ENCODE assay signal across 9 mouse cellular contexts in the genomic region with DNA sequence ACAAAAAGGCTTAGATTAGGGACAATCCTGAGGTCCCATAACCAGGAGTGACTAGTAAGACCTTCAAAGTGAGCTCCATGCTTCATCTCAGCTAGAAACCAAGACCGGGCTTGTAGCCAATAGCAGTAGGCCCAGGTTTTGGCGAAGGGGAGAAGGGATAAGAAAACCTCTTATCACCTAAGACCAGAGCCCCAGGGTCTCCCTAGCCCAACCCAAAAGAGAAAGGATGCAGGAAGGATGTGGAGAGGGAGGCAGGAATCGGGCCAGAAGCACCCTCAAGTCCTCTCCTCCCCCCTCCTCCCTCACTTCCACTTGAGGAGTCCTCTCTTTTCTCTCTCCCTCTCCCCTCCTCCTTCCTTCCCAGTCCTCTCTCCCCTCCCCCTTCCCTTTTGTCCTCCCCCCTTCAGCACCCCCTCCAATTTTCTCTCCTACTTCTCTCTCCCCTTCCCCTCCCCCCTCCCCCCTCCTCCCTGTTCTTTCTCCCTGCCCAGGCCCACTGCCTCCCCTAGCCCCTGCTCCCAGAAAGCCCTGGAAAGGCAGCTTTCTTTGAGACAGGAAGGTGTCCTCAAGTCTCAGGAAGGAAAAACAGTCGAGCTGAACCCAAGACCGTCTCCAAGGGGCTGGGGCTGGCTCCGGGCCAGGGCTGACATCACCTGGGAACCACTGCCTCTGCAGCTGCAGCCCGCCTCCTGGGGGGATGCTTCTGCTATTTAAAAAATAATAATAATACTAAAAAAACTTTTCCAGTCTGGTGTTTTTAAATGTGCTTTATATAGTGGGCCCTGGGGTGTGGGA. TPM values are rescaled to one million over a fixed set of nuclear protein-coding genes. Genes with fewer than 3 reads are reported as not detected.
A peak's percentile ranks its signal among the peaks of the same experiment; 100 is the strongest.
DNase-seq lines count a peak whose midpoint lies in the region; ATAC-seq and TF ChIP-seq lines count a peak whose summit lies in the region.
"Had no signal": no experiment of that assay in that cellular context is flagged by ENCODE, and none has a peak within 500 bp of the region (broad histone marks: within the 10 kb centered on the region; RNA-seq: fewer than 3 reads in every experiment).

No protein-coding gene starts in this region.

- ATAC-seq in neural tube, embryonic 13.5 days (ENCODE audit: low read depth), result no peak
- ATAC-seq in neural tube, embryonic 15.5 days (ENCODE audit: low FRiP score), result no peak
- ATAC-seq in embryonic facial prominence, embryonic 15.5 days (ENCODE audit: insufficient number of reproducible peaks, low FRiP score, low TSS enrichment, low read depth), result peak; percentile 57; the same call in 1 of the 2 replicates
- ATAC-seq in midbrain, postnatal 0 days (ENCODE audit: low FRiP score), result no peak
- ATAC-seq in forebrain, embryonic 15.5 days (replicated peaks), result no peak

- H3K27ac ChIP-seq in neural tube, embryonic 13.5 days (replicated peaks), result 0 out of 2 replicates have a peak overlapping the region, but pooled peaks have one; percentile 13
- H3K27ac ChIP-seq in neural tube, embryonic 15.5 days (replicated peaks), result no peak overlapping the region
- H3K27ac ChIP-seq in embryonic facial prominence, embryonic 15.5 days (replicated peaks), result no peak overlapping the region
- H3K27ac ChIP-seq in midbrain, postnatal 0 days (ENCODE audit: low read depth, low read length), result no peak overlapping the region
- no peak overlapping the region for H3K27ac ChIP-seq in forebrain, embryonic 15.5 days (replicated peaks)

- H3K9ac ChIP-seq in neural tube, embryonic 13.5 days, result no peak overlapping the region
- H3K9ac ChIP-seq in neural tube, embryonic 15.5 days (replicated peaks), result no peak overlapping the region
- H3K9ac ChIP-seq in embryonic facial prominence, embryonic 15.5 days, result no peak overlapping the region
- no peak overlapping the region for H3K9ac ChIP-seq in midbrain, postnatal 0 days (replicated peaks; ENCODE audit: low read length, poor library complexity, severe bottlenecking)
- no peak overlapping the region for H3K9ac ChIP-seq in forebrain, embryonic 15.5 days (replicated peaks)

- DNase-seq in heart, postnatal 36 days, result peak; percentile 74 to 82
- DNase-seq in midbrain, postnatal 0 days (ENCODE audit: low spot score), result peak; percentile 15
- no peak for DNase-seq in layer of hippocampus, adult 9-10 months (ENCODE audit: low spot score)
- DNase-seq in left cerebral cortex, adult 9 months (ENCODE audit: low spot score in 2 of 2), result no peak

- H3K4me2 ChIP-seq in neural tube, embryonic 13.5 days, result no peak overlapping the region
- no peak overlapping the region for H3K4me2 ChIP-seq in neural tube, embryonic 15.5 days
- no peak overlapping the region for H3K4me2 ChIP-seq in embryonic facial prominence, embryonic 15.5 days (replicated peaks)
- H3K4me2 ChIP-seq in midbrain, postnatal 0 days (ENCODE audit: low read depth, low read length, poor library complexity, severe bottlenecking), result no peak overlapping the region
- H3K4me2 ChIP-seq in forebrain, embryonic 15.5 days (replicated peaks), result no peak overlapping the region

- no peaks in the 10 kb centered on the region for H3K36me3 ChIP-seq in neural tube, embryonic 13.5 days
- H3K36me3 ChIP-seq in neural tube, embryonic 15.5 days, result no peaks in the 10 kb centered on the region
- H3K36me3 ChIP-seq in embryonic facial prominence, embryonic 15.5 days, result no peaks in the 10 kb centered on the region
- H3K36me3 ChIP-seq in midbrain, postnatal 0 days (ENCODE audit: insufficient read depth, low read length), result no peaks in the 10 kb centered on the region
- H3K36me3 ChIP-seq in forebrain, embryonic 15.5 days, result no peaks in the 10 kb centered on the region

- TF ChIP-seq CTCF in midbrain, postnatal 0 days (IDR thresholded peaks at IDR 0.05), result no peak

- peaks cover 20% of the 10 kb centered on the region for H3K4me1 ChIP-seq in neural tube, embryonic 13.5 days (replicated peaks)
- 0 out of 2 replicates have a peak, but pooled peaks cover 3% of the 10 kb centered on the region for H3K4me1 ChIP-seq in neural tube, embryonic 15.5 days
- no peaks in the 10 kb centered on the region for H3K4me1 ChIP-seq in embryonic facial prominence, embryonic 15.5 days
- no peaks in the 10 kb centered on the region for H3K4me1 ChIP-seq in midbrain, postnatal 0 days (ENCODE audit: insufficient read depth, low read length)
- no peaks in the 10 kb centered on the region for H3K4me1 ChIP-seq in forebrain, embryonic 15.5 days

- intact Hi-C loops in heart, postnatal 36 days (cut with DNase I), result no loop called here

- WGBS in neural tube, embryonic 13.5 days, result 53% methylated on average over 7 of the region's 7 CpGs
- 55% methylated on average over 7 of the region's 7 CpGs for WGBS in neural tube, embryonic 15.5 days
- 46% methylated on average over 7 of the region's 7 CpGs for WGBS in embryonic facial prominence, embryonic 15.5 days
- WGBS in midbrain, postnatal 0 days, result 46% methylated on average over 7 of the region's 7 CpGs
- WGBS in forebrain, embryonic 15.5 days, result 41% methylated on average over 7 of the region's 7 CpGs

- H3K27me3 ChIP-seq in neural tube, embryonic 13.5 days, result no peaks in the 10 kb centered on the region
- H3K27me3 ChIP-seq in neural tube, embryonic 15.5 days (replicated peaks), result no peaks in the 10 kb centered on the region
- no peaks in the 10 kb centered on the region for H3K27me3 ChIP-seq in embryonic facial prominence, embryonic 15.5 days
- H3K27me3 ChIP-seq in midbrain, postnatal 0 days (ENCODE audit: insufficient read depth, low read length), result no peaks in the 10 kb centered on the region
- H3K27me3 ChIP-seq in forebrain, embryonic 15.5 days, result no peaks in the 10 kb centered on the region

- H3K4me3 ChIP-seq in neural tube, embryonic 13.5 days, result no peak overlapping the region
- H3K4me3 ChIP-seq in neural tube, embryonic 15.5 days (replicated peaks), result no peak overlapping the region
- H3K4me3 ChIP-seq in embryonic facial prominence, embryonic 15.5 days (replicated peaks), result no peak overlapping the region
- H3K4me3 ChIP-seq in midbrain, postnatal 0 days (ENCODE audit: low read depth, low read length), result no peak overlapping the region
- H3K4me3 ChIP-seq in forebrain, embryonic 15.5 days, result no peak overlapping the region

- no peaks in the 10 kb centered on the region for H3K9me3 ChIP-seq in neural tube, embryonic 13.5 days
- H3K9me3 ChIP-seq in neural tube, embryonic 15.5 days (replicated peaks), result no peaks in the 10 kb centered on the region
- H3K9me3 ChIP-seq in embryonic facial prominence, embryonic 15.5 days (replicated peaks), result no peaks in the 10 kb centered on the region
- no peaks in the 10 kb centered on the region for H3K9me3 ChIP-seq in midbrain, postnatal 0 days (ENCODE audit: low read length)
- no peaks in the 10 kb centered on the region for H3K9me3 ChIP-seq in forebrain, embryonic 15.5 days

RNA-seq across cellular contexts. Expression of a gene that starts 12.2 kb away (rescaled TPM):
- 6.9 and 7.4 TPM in 2 replicates for polyA plus RNA-seq in neural tube, embryonic 13.5 days (2015; fragmentation: Nextera tagmentation; extraction: Ambion mirVana)
- polyA plus RNA-seq in neural tube, embryonic 15.5 days (2015; fragmentation: Nextera tagmentation; extraction: Ambion mirVana), result 2.1 and 4.0 TPM in 2 replicates
- 5.5 and 6.5 TPM in 2 replicates for polyA plus RNA-seq in embryonic facial prominence, embryonic 15.5 days (2015; fragmentation: Nextera tagmentation; extraction: Ambion mirVana)
- total RNA-seq in heart, postnatal 36 days (2021), result 10 to 100 TPM; 39.7 to 50.1 TPM
- 2.7 TPM in 1 of 2 replicates, not detected in the other for total RNA-seq in midbrain, postnatal 0 days (2014; rRNA removed)
- polyA plus RNA-seq in midbrain, postnatal 0 days (2015; fragmentation: Nextera tagmentation; extraction: Ambion mirVana), result 0.58 and 0.90 TPM in 2 replicates
- 1.8 and 2.2 TPM in 2 replicates for polyA plus RNA-seq in forebrain, embryonic 15.5 days (2015; fragmentation: Nextera tagmentation; extraction: Ambion mirVana)
- total RNA-seq: liver, adult 2 months had no signal
- polyA plus RNA-seq: liver, adult 2 months had no signal

RNA-seq across cellular contexts. Expression of a gene that starts 50.3 kb away (rescaled TPM):
- polyA plus RNA-seq in neural tube, embryonic 13.5 days (2015; fragmentation: Nextera tagmentation; extraction: Ambion mirVana), result 19.0 TPM in 2 replicates
- 25.8 and 27.7 TPM in 2 replicates for polyA plus RNA-seq in neural tube, embryonic 15.5 days (2015; fragmentation: Nextera tagmentation; extraction: Ambion mirVana)
- 11.0 and 11.5 TPM in 2 replicates for polyA plus RNA-seq in embryonic facial prominence, embryonic 15.5 days (2015; fragmentation: Nextera tagmentation; extraction: Ambion mirVana)
- total RNA-seq in heart, postnatal 36 days (2021), result 10 to 100 TPM; 16.6 to 21.6 TPM
- total RNA-seq in midbrain, postnatal 0 days (2014; rRNA removed), result 24.5 and 46.1 TPM in 2 replicates
- polyA plus RNA-seq in midbrain, postnatal 0 days (2015; fragmentation: Nextera tagmentation; extraction: Ambion mirVana), result 24.8 and 29.5 TPM in 2 replicates
- 11.1 and 13.0 TPM in 2 replicates for polyA plus RNA-seq in forebrain, embryonic 15.5 days (2015; fragmentation: Nextera tagmentation; extraction: Ambion mirVana)

Comparison
In these comparisons a context has a peak if more than half of its experiments do, and no peak if none do; other contexts are left out.
1. DNase-seq: peak in heart, postnatal 36 days (2 of 2) and midbrain, postnatal 0 days (single experiment); none in layer of hippocampus, adult 9-10 months (single experiment) and left cerebral cortex, adult 9 months (0 of 2).